Mouse (Mus musculus): ENCODE measurements around the gene Fbxl8.

DNA sequence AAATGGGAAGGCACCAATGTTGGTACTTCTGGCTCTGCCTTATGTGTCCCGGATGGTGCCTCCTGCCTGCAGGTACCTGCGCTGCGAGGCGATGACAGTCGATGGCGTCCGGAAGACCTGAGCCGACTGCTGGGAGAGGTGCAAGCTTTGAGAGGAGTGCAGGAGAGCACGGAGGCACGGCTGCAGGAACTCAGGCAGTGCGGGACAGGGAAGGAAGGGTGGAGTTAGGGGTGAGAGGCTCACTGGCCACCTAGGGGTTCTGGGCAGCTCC, 6.4 kb downstream of the Fbxl8 start:
- TF ChIP-seq CTCF (IDR thresholded peaks at IDR 0.05; ENCODE audit: low read depth) = no peak
- no peak for TF ChIP-seq EP300 (IDR thresholded peaks at IDR 0.05; ENCODE audit: low read depth)
